Mouse (Mus musculus) ES-E14 (cell line): ENCODE data around the gene Mycl.
"Not testable (repeated sequence)": the region's sequence is repeated elsewhere in the genome, so short reads cannot be mapped to it uniquely, and the experiment has no call there.

ENCODE experiments used
- CHD2 ChIP-seq: IDR thresholded peaks from 2 replicates; pipeline ENCODE4 v1.6.1; 2014; ENCODE audit warnings: mild to moderate bottlenecking, low read depth, low read length, inconsistent platforms
- ZNF384 ChIP-seq: IDR thresholded peaks from 2 replicates; pipeline ENCODE4 v1.6.1; 2012; ENCODE audit warnings: low read depth, low read length, inconsistent platforms

- peak; percentile 34; the same call in 1 of the 2 replicates for TF ChIP-seq ZNF384
- not testable (repeated sequence) for TF ChIP-seq CHD2
These were observed 7.4 kb upstream of the Mycl start for GRCm38 (mm10) chr4:122988004-122988403.
